Mouse (Mus musculus) kidney, adult 2 months (tissue): ENCODE data around the gene Isx. TPM values are rescaled to one million over a fixed set of nuclear protein-coding genes. Genes with fewer than 3 reads are reported as not detected.

Experiments
- DNase-seq: peaks from one replicate; pipeline ENCODE4 v3.0.0; 2021
- H3K27ac ChIP-seq: fragments of 200-500 bp; 2 replicates; pipeline ENCODE4 v1.5.1; 2012; ENCODE audit warnings: low read depth, low read length, control low read depth, inconsistent platforms; ENCODE audit not compliant: insufficient read depth
- H3K27me3 ChIP-seq: fragments of 200-500 bp; replicated peaks from 2 replicates; pipeline ENCODE4 v1.6.1; 2012; ENCODE audit warnings: mild to moderate bottlenecking, moderate library complexity, low read length, inconsistent platforms; ENCODE audit not compliant: control insufficient read depth, insufficient read depth
- H3K36me3 ChIP-seq: fragments of 200-500 bp; 2 replicates; pipeline ENCODE4 v1.6.1; 2012; ENCODE audit warnings: mild to moderate bottlenecking, moderate library complexity, low read length, inconsistent platforms; ENCODE audit not compliant: control insufficient read depth, insufficient read depth
- H3K4me1 ChIP-seq: fragments of 200-500 bp; 2 replicates; pipeline ENCODE4 v1.6.1; 2011; ENCODE audit warnings: low read length; ENCODE audit not compliant: control insufficient read depth, insufficient read depth
- H3K4me3 ChIP-seq: fragments of 200-500 bp; 2 replicates; pipeline ENCODE4 v1.5.1; 2011; ENCODE audit warnings: mild to moderate bottlenecking, low read depth, low read length, control low read depth; ENCODE audit not compliant: insufficient read depth
- CTCF ChIP-seq: fragments of 200-500 bp; conservative IDR thresholded peaks from 2 replicates; pipeline ENCODE4 v1.5.1; 2011; ENCODE audit warnings: low read depth, mild to moderate bottlenecking, control low read depth, low read length, moderate library complexity, mixed read lengths; ENCODE audit not compliant: insufficient read depth, insufficient read length
- POLR2A ChIP-seq: fragments of 200-500 bp; IDR thresholded peaks from one replicate; pipeline ENCODE4 v1.6.1; 2011; ENCODE audit warnings: low read depth, low read length, control low read depth
- WGBS: fragments of 180-500 bp; shearing (Covaris S2); methylation state at CpG from one replicate; pipeline ENCODE4 v1.1.7; 2018; 5-methylcytosine and 5-hydroxymethylcytosine counted together
- polyA plus RNA-seq: library from polyadenylated mRNA; depleted of rRNA; stranded (reverse); fragments of >200 nt; gene quantifications from 2 replicates; pipeline ENCODE4 v1.2.3, GENCODE M21; 2012

Gene Isx
- polyA plus RNA-seq, 1 experiment, result not detected

- H3K27me3 ChIP-seq, result no peaks in the 10 kb centered on the region
- H3K4me1 ChIP-seq, result no peaks in the 10 kb centered on the region
- H3K27ac ChIP-seq, result no peak overlapping the region
- TF ChIP-seq POLR2A (no peak), CTCF (no peak)
- H3K4me3 ChIP-seq, result no peak overlapping the region
- DNase-seq, result no peak
- WGBS, result 16% methylated on average over 4 of the region's 4 CpGs
- no peaks in the 10 kb centered on the region for H3K36me3 ChIP-seq
Measured at GRCm38 (mm10) chr8:74871686-74872085, 1.3 kb upstream of the Isx start.

GRCm38 (mm10) chr8:74872151-74872823 lies 686 bp upstream of the Isx start:
- DNase-seq, result no peak

GRCm38 (mm10) chr8:74874565-74874964 lies 1.6 kb downstream of the Isx start:
- no peak for TF ChIP-seq CTCF
- TF ChIP-seq POLR2A, result no peak
- 50% methylated on average over 2 of the region's 2 CpGs for WGBS
- H3K27me3 ChIP-seq, result no peaks in the 10 kb centered on the region
- H3K4me1 ChIP-seq, result no peaks in the 10 kb centered on the region
- H3K4me3 ChIP-seq, result no peak overlapping the region
- DNase-seq, result no peak
- no peak overlapping the region for H3K27ac ChIP-seq
- no peaks in the 10 kb centered on the region for H3K36me3 ChIP-seq

More at GRCm38 (mm10) chr8:74872151-74872823, 686 bp upstream of the Isx start:
- WGBS, result 84% methylated on average over 7 of the region's 7 CpGs
- Histone ChIP-seq H3K4me3 (no peak overlapping the region), H3K27me3 (no peaks in the 10 kb centered on the region), H3K36me3 (no peaks in the 10 kb centered on the region), H3K27ac (no peak overlapping the region), H3K4me1 (no peaks in the 10 kb centered on the region)
- TF ChIP-seq CTCF (no peak), POLR2A (no peak)

- H3K27ac ChIP-seq, result no peak overlapping the region
- 75% methylated on average over 3 of the region's 3 CpGs for WGBS
- no peaks in the 10 kb centered on the region for H3K27me3 ChIP-seq
- no peak overlapping the region for H3K4me3 ChIP-seq
- no peaks in the 10 kb centered on the region for H3K4me1 ChIP-seq
- no peak for DNase-seq
- no peak for TF ChIP-seq POLR2A
- no peak for TF ChIP-seq CTCF
- H3K36me3 ChIP-seq, result no peaks in the 10 kb centered on the region
Measured at GRCm38 (mm10) chr8:74878637-74879036, 5.7 kb downstream of the Isx start.

- TF ChIP-seq POLR2A (no peak), CTCF (no peak)
- DNase-seq, result no peak
- 100% methylated on average over 1 of the region's 1 CpGs for WGBS
- no peak overlapping the region for H3K27ac ChIP-seq
- H3K4me3 ChIP-seq, result no peak overlapping the region
- H3K4me1 ChIP-seq, result no peaks in the 10 kb centered on the region
- H3K27me3 ChIP-seq, result no peaks in the 10 kb centered on the region
- H3K36me3 ChIP-seq, result no peaks in the 10 kb centered on the region
Measured at GRCm38 (mm10) chr8:74888763-74889162, 15.8 kb downstream of the Isx start.

- TF ChIP-seq CTCF, result no peak
- Histone ChIP-seq H3K27ac (no peak overlapping the region), H3K36me3 (no peaks in the 10 kb centered on the region), H3K4me3 (no peak overlapping the region), H3K27me3 (no peaks in the 10 kb centered on the region), H3K4me1 (no peaks in the 10 kb centered on the region)
- no peak for DNase-seq
- 75% methylated on average over 5 of the region's 5 CpGs for WGBS
Measured at GRCm38 (mm10) chr8:74891030-74891429, 18.1 kb downstream of the Isx start.

- TF ChIP-seq POLR2A (no peak), CTCF (no peak)
- Histone ChIP-seq H3K4me3 (no peak overlapping the region), H3K27me3 (no peaks in the 10 kb centered on the region)
Measured at GRCm38 (mm10) chr8:74896302-74896701, 23.3 kb downstream of the Isx start.

More at GRCm38 (mm10) chr8:74896302-74896701, 23.3 kb downstream of the Isx start:
- Histone ChIP-seq H3K27ac (no peak overlapping the region), H3K4me1 (no peaks in the 10 kb centered on the region), H3K36me3 (no peaks in the 10 kb centered on the region)
- no peak for DNase-seq
- WGBS, result 78% methylated on average over 1 of the region's 1 CpGs
